Mouse (Mus musculus) embryonic fibroblast, embryonic 13.5 days (primary cell): ENCODE results near the gene Il31ra.

Source experiments
- CTCF ChIP-seq: IDR thresholded peaks from 2 replicates; pipeline ENCODE4 v1.5.1; 2011; ENCODE audit warnings: mild to moderate bottlenecking, control low read depth, low read length, moderate library complexity, borderline replicate concordance; ENCODE audit not compliant: insufficient read depth
- POLR2A ChIP-seq: IDR thresholded peaks from 2 replicates; pipeline ENCODE4 v1.6.1; 2011; ENCODE audit warnings: low read depth, mild to moderate bottlenecking, control low read depth, low read length, moderate library complexity

DNA sequence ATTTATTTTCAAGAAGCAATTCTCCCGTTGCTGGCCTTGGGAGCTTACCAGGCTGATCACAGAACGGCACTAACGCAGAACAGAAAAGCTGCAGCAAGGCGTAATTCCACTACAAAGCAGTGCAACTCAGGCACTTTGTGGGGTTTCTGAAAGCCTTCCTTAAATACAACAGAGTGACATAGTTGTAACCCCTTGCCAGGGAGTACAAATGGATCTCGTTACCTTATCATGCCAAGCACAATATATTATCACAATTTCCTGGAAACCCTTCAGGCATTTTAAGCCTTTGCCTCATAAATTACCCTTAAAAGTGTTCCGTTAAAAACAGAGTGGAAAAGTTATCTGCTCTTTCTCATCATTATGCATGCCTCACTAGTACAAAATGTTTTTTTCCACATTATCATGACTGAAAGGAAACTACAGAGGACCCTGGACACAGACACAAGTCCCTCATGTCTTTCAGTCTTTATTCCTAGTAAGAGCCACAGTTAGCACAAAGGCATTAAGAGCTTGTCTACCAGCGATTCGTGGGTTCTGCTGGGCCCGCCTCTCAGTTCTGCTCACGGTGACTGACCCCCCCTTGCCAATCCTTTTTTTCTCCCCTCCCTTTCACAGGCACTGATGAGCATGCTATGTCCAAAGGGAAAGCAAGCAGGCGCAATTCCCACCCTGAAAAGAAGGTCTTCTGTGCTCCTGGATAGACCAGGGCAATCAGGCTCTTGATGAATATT, 13.4 kb downstream of the Il31ra start:
- TF ChIP-seq CTCF: no peak
- TF ChIP-seq POLR2A: no peak
